Mouse (Mus musculus) testis, adult 2 months (tissue): ENCODE results near the gene Vil1.

Experiments used
- CTCF ChIP-seq: fragments of 200-500 bp; IDR thresholded peaks from 2 replicates; pipeline ENCODE4 v1.5.1; 2012; ENCODE audit warnings: low read depth, mild to moderate bottlenecking, inconsistent platforms, low read length, moderate library complexity; ENCODE audit not compliant: control insufficient read depth, insufficient read depth, insufficient replicate concordance
- POLR2A ChIP-seq: fragments of 200-500 bp; IDR thresholded peaks from 2 replicates; pipeline ENCODE4 v1.6.1; 2012; ENCODE audit warnings: low read depth, mild to moderate bottlenecking, inconsistent platforms, low read length, moderate library complexity; ENCODE audit not compliant: control insufficient read depth

GRCm38 (mm10) chr1:74444538-74444937 lies 35.4 kb downstream of the Vil1 start:
- no peak for TF ChIP-seq CTCF
- no peak for TF ChIP-seq POLR2A
